Mouse (Mus musculus): Measurements from ENCODE around the gene Suz12.
"Not testable (repeated sequence)": the region's sequence is repeated elsewhere in the genome, so short reads cannot be mapped to it uniquely, and the experiment has no call there.

The Suz12 gene

DNA sequence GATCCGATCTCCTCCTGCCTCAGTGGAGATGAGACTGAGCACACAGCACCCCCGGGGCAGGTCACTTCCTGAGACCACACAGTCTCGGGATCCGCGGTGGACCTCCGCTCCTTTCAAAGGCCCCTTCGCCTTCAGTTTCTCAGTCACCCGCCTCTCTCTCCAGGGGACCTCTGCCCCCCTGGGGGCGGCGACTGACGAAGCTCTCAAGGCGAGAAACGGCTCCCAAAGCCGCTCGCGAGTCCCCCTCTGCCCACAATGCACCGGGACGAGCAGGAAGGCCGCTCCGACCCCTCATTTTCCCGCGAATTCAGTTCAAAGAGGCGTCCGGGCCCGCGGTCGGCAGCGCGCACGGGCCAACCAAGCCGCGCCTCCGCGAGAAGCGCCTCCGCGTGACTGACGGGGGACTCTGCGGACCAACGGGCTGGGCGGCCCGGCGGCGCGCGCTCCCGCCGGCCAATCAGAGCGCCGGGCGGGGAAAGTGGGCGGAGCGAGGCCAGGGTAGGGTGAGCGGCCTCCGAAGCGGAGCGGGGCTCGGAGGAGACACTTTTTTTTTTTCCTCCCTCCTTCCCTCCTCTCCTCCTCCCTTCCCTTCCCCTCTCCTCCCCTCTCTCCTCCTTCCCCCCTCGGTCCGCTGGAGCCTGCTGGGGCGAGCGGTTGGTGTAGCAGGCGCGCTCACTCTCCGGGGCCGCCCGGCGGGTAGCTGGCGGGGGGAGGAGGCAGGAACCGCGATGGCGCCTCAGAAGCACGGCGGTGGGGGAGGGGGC, at the start of gene Suz12:
Gene Suz12, plus strand, starts transcription at position 515 of the 764 bp plus-strand sequence.
- peak; percentile 92 for DNase-seq (ENCODE audit: low spot score)

GRCm38 (mm10) chr11:79943136-79943535, 49.8 kb upstream of the Suz12 start:
- no peak for DNase-seq (ENCODE audit: low spot score)

- DNase-seq (ENCODE audit: low spot score) = no peak
Measured at GRCm38 (mm10) chr11:79943601-79944000, 49.3 kb upstream of the Suz12 start.

DNA sequence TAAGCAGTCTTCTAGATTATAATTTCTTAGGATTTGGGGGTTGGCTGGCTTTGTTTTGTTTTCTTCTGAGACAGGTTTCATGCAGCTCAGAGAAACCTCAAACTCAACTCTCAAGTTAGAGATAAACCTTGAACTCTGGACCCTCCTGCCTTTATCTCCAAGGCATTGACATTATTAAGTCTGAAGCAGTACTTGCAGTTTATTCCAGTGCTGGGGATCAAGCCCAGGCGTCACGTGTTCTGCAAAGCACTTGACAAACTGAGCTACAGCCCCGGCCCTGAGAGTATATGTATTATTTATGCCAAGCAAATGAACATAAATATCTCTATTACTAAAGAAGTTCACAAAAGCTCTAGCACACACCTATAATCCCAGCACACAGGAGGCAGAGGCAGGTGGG, 45.6 kb upstream of the Suz12 start:
- no peak for DNase-seq (ENCODE audit: low spot score)

GRCm38 (mm10) chr11:79961346-79962124, 31.4 kb upstream of the Suz12 start:
- DNase-seq (ENCODE audit: low spot score) = no peak

- DNase-seq (ENCODE audit: low spot score) = peak; percentile 98
Measured at GRCm38 (mm10) chr11:79962125-79962876, 30.6 kb upstream of the Suz12 start, which contains the start of gene Utp6. TSS of gene Utp6 (minus strand) at chr11:79962390.

DNA sequence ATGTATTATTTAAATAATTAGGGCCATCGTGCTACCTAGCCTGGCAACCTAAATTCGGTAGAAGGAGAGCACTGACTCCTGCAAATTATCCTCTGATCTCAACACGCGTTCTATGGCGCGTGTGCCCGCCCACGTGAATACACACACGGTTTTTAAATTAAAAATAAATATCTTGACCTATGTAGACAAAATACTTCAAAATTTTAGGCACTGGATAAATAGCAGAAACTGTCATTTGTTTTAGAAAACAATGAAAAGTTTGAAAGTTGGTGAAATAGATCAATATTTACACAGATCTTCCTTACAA, 30.1 kb upstream of the Suz12 start:
- DNase-seq (ENCODE audit: low spot score) = no peak

DNA sequence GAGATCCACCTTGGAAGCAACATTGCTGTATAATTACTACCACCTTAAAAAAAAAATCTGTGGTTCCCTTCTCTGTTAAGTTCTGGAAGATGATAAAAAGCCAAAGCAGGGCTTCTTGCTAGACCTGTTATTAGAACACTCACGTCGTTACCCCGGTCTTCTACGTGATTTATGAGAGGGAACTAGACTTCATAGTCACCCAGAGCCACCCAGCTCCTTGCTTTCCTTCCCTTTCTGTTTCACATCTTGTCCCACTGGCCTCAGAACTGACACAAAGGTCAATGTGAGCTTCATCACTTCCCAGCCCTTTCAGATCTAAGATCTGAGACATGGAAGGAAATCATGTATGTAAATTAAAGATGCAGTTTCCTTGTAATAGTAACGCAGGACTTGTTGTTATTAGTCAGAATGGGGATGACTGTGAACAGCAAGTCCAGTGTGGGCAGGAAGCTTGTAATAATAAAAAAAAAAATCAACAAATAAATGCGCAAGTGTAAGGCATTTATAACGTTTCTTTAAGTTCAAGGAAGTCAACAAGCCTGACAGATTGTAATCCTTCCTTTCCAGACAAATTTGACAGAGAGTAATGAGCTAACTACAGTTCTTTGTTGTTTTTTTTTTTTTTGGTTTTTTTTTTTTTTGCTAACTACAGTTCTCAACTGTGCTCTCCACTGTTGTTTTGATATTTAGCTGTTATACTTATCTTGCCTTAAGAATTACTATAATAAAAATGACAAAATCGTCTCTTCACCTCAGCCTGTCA, 29.5 kb upstream of the Suz12 start:
- no peak for DNase-seq (ENCODE audit: low spot score)

DNA sequence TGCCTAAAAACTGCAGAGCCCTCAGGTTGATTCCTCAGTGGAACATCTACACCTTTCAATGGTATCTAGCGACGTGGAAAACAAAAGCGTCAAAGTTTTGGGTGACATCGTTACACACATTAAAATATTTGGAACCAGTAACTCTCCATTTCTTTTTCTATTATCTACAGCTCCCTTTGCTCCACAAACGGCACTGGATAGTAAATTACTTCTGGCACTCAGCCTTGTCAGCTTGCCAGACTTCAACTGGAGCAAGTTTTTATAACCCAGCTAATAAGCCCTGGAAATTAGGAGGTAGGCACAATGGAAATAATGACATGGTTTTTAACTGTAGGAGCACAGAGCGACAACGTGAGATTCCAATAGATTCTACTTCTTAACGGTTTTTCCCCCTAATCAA, 27.0 kb upstream of the Suz12 start:
- no peak for DNase-seq (ENCODE audit: low spot score)

GRCm38 (mm10) chr11:79967752-79968151, 25.2 kb upstream of the Suz12 start:
- no peak for DNase-seq (ENCODE audit: low spot score)

DNA sequence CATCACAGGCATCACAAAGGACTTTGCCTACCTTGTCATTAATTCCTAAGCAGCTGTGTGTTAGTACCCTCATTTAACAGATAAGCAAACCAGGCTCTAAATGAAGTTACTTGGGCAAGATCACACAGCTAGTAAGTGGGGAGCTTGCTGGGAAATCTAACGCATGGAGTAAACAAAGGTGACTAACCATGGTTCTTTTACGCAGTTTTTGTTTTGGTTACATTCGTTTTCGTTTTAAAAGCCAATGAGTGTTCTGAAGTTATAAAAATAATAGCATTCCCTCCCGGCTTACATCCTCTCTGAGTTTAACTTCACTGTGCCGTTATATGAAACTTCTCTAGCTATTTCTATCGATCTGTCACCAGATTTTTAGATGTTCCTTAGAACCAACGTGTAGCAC, 19.8 kb upstream of the Suz12 start:
- DNase-seq (ENCODE audit: low spot score) = no peak

DNA sequence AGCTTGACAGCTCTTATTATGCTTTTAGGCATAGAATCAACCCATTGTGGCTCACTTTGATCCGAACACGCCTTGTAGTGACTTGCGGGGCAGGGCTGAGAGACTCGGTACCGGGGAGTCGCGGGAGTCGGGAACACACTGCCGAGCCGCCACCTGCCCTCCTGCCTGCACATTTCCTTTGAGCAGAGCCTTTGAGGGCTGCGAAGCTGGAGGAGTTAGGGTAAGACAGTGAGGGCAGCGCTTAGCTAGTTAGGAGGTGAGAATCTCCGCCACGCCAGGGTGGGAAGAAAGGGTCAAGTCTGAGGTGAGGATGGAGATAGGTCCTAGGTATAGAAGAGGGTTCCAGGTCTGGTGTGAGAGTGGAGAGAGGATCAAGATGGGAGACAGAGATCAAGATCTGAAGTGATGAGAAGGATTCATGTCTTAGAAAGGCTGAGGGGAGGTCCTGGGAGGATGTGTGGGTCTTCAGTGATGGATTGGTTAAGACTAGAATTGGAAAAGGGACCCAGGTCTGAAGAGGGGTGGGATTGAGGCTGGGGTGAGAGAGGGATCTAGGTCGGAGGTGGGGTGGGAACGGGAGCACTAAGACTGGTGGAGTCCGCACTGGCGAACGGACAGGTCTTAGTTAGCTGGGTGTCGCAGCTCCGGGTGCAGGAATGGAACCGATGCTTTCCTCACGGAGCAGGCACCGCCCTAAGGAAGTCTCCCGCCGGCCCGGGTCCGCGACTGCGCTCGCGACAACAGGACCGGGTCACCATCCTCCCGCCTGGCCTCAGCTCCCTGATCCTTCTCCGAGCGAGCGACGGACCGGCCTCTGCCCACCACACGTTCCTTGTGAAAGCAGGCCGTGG, 19.1 kb upstream of the Suz12 start:
- peak; percentile 3 for DNase-seq (ENCODE audit: low spot score)

DNA sequence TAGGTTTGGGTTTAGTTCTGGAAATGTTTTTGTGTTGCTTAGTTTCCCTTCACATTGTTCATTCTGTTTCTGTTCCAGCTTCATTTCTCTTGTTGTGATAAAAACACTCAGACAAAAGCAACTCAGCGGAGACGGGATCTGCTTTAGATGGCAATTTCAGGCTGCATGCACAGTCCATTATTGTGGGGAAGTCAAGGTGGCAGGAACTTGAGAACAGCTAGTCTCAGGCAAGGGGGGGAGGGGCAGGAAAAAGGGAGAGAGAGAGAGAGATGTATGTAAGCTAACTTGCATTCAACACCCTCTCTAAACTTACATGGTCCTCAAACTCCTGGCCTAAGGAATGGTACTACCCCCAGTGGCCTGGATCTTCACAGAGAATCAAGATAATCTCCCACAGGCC, 17.5 kb upstream of the Suz12 start:
- no peak for DNase-seq (ENCODE audit: low spot score)

GRCm38 (mm10) chr11:79976222-79976621, 16.7 kb upstream of the Suz12 start:
- DNase-seq (ENCODE audit: low spot score) = no peak

DNA sequence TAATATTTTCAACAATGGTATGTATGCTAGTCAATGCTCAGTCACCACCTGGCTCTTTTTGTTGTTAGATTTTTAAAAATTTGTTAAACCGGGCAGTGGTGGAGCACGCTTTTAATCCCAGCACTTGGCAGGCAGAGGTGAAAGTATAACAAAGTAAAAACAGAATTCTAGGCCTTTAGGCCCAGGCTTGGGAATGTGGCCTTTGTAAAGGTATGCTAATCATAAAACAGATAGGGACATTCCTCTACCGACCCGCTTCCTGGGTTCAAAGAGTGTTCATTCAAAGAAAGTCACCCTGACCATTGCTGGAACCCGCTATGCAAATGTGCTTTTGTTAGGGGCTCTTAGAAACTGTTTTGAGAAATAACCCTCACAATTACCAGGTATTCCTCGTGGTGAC, 16.3 kb upstream of the Suz12 start:
- DNase-seq (ENCODE audit: low spot score) = not testable (repeated sequence)

DNA sequence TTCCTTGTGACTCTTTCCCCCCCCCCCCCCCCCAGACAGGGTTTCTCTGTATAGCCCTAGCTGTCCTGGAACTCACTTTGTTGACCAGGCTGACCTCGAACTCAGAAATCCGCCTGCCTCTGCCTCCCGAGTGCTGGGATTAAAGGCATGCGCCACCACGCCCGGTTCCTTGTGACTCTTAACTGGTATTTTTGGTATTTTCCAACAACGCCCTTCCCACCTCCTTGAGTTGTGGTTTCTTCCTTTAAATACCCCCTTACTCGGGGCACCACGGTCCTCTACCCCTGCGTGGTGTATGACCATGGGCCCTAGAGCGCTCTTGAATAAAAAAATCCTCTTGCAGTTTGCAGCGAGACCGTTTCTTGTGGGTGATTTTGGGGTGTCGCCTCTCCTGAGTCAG, 15.8 kb upstream of the Suz12 start:
- not testable (repeated sequence) for DNase-seq (ENCODE audit: low spot score)

- DNase-seq (ENCODE audit: low spot score) = not testable (repeated sequence)
Measured at GRCm38 (mm10) chr11:79977747-79978146, 15.2 kb upstream of the Suz12 start.

GRCm38 (mm10) chr11:79986886-79987285, 6.0 kb upstream of the Suz12 start:
- DNase-seq (ENCODE audit: low spot score) = no peak

DNA sequence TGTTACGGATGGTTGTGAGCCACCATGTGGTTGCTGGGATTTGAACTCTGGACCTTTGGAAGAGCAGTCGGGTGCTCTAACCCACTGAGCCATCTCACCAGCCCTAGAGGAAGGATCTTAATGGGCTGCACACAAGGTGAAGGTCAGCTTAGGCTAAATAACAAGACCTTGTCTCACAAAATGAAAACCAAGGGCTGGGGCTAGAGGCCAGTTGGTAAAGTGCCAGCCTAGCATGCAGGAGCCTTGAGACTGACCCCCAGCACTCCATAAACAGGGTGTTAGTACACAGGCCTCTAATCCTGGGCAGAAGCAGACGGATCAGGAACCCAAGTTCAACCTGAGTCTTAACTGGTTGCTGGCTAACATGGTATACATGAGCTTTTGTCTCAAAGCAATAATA, 5.0 kb upstream of the Suz12 start:
- no peak for DNase-seq (ENCODE audit: low spot score)

GRCm38 (mm10) chr11:79990120-79990519, 2.8 kb upstream of the Suz12 start:
- no peak for DNase-seq (ENCODE audit: low spot score)

DNA sequence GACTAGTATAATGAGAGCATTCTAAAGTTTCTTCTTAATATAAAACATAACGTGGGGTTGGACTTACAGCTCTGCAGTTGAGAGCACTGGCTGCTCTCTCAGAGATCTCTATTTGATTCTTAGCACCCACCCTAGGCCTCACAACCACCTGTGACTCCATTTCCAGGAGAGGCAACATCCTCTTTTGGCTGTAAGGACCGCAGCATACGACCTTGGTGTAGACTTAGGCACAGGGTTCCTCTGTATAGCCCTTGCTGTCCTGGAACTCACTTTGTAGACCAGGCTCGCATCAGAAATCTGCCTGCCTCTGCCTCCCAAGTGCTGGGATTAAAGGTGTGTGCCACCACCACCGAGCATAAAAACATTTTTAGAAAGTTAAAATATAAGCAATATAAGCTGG, 1.3 kb upstream of the Suz12 start:
- no peak for DNase-seq (ENCODE audit: low spot score)

All from spleen, adult 12 weeks (tissue).